Mouse (Mus musculus) activated CD4-positive, CD25-positive, alpha-beta regulatory T cell, adult 4 months (primary cell): ENCODE results near the gene Nolc1. TPM values are rescaled to one million over a fixed set of nuclear protein-coding genes. Genes with fewer than 3 reads are reported as not detected.

Experiments used
- ATAC-seq: one replicate; pipeline ENCODE4 v1.8.0; 2017
- polyA plus RNA-seq, 2 experiments: library from polyadenylated mRNA; unstranded; fragments of 100-300 nt; shearing (Covaris generic); gene quantifications; one replicate each; pipeline ENCODE4 v1.2.1; 2017

Gene Nolc1
- 10 to 100 TPM; 55.0 to 74.4 TPM for polyA plus RNA-seq

GRCm38 (mm10) chr19:46075616-46076607, at the start of gene Nolc1:
Gene Nolc1, plus strand, starts transcription at chr19:46075863.
- peak; percentile 96 for ATAC-seq

- ATAC-seq = no peak
These were observed 49.1 kb upstream of the Nolc1 start for GRCm38 (mm10) chr19:46026567-46026966.

DNA sequence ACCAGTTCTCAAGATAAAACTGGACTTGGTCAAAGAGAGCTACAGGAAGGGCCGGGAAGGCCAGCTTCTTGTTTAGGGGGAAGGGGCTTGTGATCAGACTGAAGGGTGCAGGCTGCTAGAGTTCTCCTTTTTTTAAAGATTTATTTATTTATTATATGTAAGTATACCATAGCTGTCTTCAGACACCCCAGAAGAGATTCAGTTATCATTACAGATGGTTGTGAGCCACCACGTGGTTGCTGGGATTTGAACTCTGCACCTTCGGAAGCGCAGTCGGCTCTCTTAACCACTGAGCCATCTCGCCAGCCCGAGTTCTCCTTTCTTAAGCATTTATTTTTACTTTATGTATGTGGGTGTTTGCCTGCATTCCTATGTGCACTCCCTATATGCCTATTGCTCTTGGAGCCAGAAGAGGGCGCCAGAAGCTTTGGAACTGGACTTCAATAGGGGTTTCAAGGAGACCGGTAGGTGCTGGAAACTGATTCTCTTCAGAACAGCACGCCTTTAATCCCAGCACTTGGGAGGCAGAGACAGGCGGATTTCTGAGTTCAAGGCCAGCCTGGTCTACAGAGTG, 46.8 kb upstream of the Nolc1 start:
- no peak for ATAC-seq

DNA sequence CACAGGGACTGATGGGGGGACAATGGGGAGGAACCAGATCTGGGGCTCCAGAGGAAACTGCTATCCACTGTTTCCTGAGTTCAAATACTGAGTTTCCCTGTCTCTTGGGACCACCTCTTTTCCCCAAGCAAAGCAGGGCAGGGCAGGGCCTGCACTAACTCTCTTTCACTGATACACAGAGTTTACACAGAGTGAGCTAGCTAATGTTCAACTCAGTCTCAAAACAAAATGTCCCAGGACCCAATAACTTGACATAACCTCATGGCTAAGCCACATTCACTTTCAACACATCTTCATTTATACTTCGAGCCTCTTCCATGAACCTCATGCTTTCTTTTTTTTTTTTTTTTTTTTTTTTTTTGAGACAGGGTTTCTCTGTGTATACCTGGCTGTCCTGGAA, 46.0 kb upstream of the Nolc1 start:
- ATAC-seq = no peak

- ATAC-seq = no peak
These were observed 45.3 kb upstream of the Nolc1 start for GRCm38 (mm10) chr19:46030196-46030983.

DNA sequence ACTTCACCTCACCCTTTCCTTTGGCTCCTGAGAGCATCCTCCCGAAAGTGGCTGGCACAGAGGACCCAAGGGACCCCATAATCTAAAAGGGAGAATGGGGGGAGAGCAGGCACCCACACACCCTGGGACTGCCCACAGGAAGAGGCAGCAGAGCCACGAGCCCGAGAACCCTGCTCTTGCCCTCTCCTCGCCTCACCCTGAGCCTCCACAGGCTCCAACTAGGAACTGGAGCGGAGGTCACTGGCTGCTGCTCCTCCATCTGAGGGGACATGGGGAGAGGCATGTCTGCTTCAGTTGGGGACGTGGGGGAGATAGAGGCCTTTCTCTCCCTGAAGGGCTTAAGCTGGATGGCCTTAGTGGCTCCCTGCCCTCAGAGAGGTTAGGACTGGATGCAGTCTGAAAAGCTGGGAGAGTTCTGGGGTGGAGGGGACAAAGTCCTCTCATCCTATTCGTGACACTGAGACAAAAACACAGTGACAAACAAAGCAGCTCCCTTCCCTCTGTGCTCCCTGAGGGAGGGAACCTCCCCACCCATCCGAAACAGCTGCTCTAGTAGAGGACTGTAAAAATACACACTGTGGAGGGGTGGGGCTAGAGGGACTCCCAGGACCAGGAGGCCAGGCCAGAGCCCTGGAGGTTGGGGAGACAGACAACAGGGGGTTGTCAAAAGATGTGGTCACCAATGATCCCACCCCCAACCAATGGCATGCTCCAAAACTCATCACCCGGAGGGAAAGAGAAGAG, 43.8 kb upstream of the Nolc1 start:
- no peak for ATAC-seq

GRCm38 (mm10) chr19:46032731-46033510, 42.7 kb upstream of the Nolc1 start:
- ATAC-seq = no peak

DNA sequence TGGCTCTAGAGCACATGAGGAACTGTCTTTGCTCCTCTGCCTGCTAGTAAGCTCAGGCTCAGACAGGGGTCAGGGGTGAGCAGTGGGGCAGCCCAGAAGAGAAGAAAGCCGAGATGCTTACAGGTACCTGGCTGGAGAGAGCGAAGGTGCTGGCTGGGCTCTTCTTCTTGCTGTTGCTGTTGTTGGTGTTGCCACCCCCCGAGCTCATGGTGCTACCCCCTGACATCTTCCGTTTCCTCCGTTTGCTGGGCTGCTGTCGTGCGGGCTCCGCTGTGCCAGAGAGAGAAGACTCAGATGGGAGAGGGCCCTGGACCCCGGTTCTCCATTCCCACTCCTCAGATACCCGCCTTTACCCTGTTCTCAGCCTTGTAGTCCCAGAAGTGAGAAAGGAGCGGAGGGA, 41.8 kb upstream of the Nolc1 start:
- no peak for ATAC-seq

DNA sequence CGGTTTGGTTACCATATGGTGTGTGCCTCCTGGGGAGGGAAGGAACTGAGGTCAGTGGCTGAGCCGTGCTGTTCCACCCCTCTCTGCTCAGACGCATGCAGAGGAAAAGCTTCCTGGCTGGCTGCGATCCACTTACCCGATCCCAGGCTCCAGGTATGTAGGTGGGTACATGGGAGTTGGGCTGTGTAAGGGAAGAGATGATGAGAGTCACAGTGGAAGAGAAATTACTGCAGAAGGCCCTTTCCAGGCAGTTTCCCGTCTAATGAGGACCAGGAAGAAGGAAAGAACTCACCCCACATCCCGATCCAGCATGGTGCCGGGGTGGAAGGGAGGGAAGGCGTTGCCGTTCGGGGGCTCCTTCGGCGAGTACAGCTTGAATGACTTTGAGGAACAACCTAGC, 39.7 kb upstream of the Nolc1 start:
- ATAC-seq = no peak

- no peak for ATAC-seq
These were observed 39.0 kb upstream of the Nolc1 start for GRCm38 (mm10) chr19:46036477-46037242.

- ATAC-seq = peak; percentile 44
These were observed 38.3 kb upstream of the Nolc1 start for GRCm38 (mm10) chr19:46037243-46037924.

DNA sequence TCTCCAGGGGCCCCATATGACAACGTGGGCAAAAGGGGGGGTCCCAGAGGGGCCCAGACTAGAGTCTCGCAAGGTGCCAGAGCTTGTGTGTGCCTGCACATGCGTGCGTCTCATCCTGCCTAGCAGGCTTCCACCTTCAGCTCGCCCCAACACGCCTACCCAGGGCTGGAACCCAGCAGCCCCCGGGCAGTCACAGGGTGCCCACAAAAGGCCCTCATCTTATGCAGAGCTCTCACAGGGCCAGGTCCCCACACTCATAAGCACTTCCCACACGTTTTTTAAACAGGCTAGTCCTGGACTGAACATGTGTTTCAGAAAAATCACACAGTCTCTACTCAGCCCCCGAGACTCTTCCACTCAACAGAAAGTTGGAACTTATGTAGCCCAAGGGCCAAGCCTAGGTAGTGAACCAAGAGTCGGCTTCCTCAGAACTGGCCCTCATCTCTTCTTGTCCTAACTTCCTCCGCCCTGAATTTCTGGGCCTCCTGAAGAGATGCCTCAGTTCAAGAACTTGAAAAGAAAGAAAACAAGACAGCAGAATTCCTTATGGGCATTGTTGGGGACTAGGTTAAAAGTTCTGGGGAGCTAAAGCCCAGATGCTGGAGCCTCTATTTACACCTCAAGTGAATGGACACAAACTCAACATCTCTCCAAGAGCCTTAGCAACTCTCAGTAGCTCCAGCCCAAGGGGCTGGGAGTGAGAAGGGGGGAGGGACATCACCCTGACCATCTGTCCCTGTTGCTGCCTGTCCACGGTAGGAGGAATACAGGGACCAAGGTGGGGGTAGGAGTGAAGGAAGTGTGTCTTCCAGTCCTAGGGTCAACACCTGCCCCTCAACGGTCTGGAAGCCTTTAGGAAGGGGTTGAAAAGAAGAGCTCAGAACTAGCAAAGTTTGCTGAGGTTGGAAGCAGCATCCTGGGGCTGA, 37.5 kb upstream of the Nolc1 start:
- ATAC-seq = no peak

GRCm38 (mm10) chr19:46038851-46039260, 36.8 kb upstream of the Nolc1 start:
- ATAC-seq = no peak

GRCm38 (mm10) chr19:46039478-46039877, 36.2 kb upstream of the Nolc1 start:
- peak; percentile 60 for ATAC-seq

DNA sequence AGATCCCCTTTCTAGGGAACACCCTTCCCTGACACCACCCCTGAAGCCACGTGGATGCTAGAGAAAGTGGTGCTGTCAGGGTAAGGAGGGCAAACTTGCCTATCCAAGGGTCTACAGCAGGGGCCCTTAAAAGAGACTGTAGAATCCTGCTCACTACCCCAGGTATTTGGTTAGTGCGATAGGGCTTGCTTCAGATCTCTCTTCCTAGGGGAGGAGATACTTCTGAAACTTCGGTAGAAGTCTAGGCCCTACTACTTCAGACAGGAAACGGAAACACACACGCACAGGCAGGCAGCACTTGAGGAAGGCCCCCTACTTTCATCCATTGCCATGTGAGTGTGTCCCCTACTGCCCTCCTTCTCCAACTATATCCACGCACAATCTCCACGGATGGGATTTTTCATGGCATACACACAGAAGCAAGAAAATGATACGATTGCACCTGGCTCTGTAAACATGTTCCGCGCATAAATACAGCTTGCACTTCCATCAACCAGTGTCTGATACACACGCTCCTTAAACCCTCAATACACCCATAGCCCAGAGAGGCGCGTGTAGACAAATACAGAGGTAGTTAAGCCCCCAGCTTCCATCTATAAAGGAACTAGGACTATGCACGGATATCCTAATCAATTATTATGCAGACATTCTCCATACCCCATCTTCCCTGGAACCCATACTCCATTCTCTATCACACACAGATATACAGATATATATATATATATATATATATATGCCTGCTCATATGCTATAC, 35.3 kb upstream of the Nolc1 start:
- ATAC-seq = peak; percentile 63

- ATAC-seq = no peak
These were observed 34.2 kb upstream of the Nolc1 start for GRCm38 (mm10) chr19:46041299-46041932.

DNA sequence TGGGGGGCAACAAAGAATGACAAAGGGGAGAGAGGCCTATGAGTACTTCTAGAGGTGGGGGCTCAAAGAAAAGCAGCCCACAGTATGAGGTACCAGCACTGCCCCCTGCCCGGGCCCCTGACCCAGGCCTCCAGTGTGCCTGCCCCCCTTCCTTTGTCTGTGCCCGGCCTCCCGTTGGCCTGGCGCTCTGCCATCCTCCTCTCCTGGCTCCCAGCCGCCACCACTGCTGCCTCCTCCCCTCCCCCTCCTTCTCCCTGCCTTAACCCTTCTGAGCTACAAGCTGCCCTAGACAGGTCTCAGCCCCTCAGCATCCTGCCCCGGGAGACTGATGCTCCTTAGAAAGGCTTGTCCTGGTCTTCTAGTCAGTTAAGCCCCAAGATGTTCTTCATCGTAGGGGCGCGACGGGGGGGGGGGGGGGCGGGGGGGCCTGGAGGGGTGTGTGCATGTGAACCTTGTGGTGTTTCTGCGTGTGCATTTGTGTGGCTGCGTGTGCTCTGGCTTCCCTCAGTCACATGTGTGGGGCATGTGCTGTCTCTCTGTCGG, 33.7 kb upstream of the Nolc1 start:
- ATAC-seq = no peak
